Mouse (Mus musculus) ES-Bruce4 (cell line): ENCODE results near the gene Gab3.

Source experiments
- CTCF ChIP-seq: IDR thresholded peaks from one replicate; pipeline ENCODE4 v1.8.1; 2011; ENCODE audit warnings: low read depth, low read length
- EP300 ChIP-seq: IDR thresholded peaks from 2 replicates; pipeline ENCODE4 v1.6.1; 2011; ENCODE audit warnings: low read depth, low read length; ENCODE audit not compliant: insufficient read depth
- POLR2A ChIP-seq: IDR thresholded peaks from one replicate; pipeline ENCODE4 v1.8.1; 2011; ENCODE audit warnings: low read length; ENCODE audit not compliant: insufficient read depth

DNA sequence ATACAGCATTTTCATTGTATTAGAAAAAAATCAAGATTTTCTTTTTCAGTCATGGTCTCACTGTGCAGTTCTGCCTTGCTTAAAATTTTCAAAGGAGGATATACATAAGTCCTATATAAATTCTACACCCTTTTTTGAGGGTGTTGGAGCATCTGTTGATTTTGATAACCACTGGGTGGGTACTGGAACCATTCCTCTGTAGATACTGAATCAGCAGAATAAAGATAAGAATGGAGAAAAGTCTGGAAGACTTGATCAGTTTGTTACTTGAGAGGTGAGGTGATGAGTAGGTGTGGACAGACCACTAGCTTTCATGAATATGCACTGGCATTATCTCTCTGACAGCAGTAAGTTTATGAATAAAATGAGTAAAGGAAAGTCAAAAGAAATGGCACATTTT is 30.3 kb upstream of the Gab3 start:
- TF ChIP-seq POLR2A: no peak
- no peak for TF ChIP-seq CTCF
- TF ChIP-seq EP300: no peak
